Mouse (Mus musculus) spleen, adult 2 months (tissue): ENCODE results near the gene Olfr502.

Source experiments
- CTCF ChIP-seq: fragments of 200-500 bp; IDR thresholded peaks from 2 replicates; pipeline ENCODE4 v1.5.1; 2011; ENCODE audit warnings: mild to moderate bottlenecking, inconsistent platforms; ENCODE audit not compliant: insufficient read depth, insufficient read length, insufficient replicate concordance; ENCODE audit errors: extremely low read depth
- POLR2A ChIP-seq: fragments of 200-500 bp; IDR thresholded peaks from 2 replicates; pipeline ENCODE4 v1.6.1; 2011; ENCODE audit warnings: low read depth, low read length, inconsistent platforms

GRCm38 (mm10) chr7:108542416-108542815 lies 17.6 kb upstream of the Olfr502 start:
- no peak for TF ChIP-seq CTCF
- no peak for TF ChIP-seq POLR2A
